Mouse (Mus musculus) gastrocnemius, postnatal 14 days (tissue): ENCODE measurements at regions not wholly inside any gene's neighbourhood (a gene's known extent, or its start where the extent isn't known, plus 50 kb on each side); places are given as distances from the start of the nearest gene placed in this dataset.

Experiments used
- DNase-seq: peaks from one replicate; pipeline ENCODE4 v3.0.0; 2021; ENCODE audit warnings: mixed read lengths
- intact Hi-C: fragments of 180-260 bp; cut with DNase I; formaldehyde crosslinking; loops from one replicate; pipeline ENCODE4 v1.15.1; 2025; ENCODE audit warnings: low total_unique reads

GRCm38 (mm10) chr14:115040091-115040571 is 51.9 kb upstream of the Gpc5 start:
- intact Hi-C loops: no loop called here
- DNase-seq: no peak

DNA sequence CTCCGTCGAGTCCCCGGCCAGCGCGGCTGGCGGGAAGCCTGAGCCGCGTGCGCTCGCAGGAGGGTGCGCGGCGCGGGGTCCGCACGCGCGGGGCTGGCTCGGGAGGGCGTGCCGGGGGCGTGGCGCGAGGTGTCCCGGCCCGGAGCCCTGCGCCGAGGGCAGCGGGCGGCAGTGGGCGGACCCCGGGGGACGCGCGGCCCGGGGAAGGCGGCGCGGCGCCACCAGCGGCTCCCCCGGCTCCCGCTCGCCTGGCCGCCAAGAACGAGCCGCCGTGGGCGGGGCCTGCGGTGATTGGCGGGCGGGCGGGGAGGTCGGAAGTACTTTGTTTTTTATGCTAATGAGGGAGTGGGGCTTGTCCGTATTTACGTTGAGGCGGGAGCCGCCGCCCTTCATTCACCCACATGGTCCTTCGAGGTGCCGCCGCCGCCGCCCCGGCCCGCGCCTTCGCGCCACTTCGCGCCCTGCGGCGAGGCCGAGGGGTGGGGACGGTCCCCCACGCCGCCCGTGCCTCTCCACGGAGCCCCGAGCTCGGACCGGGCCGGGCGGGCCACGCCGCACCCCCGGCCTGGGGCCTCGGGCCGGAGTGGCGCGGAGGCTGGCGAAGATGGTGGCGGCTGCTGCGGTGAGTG is 51.3 kb upstream of the Gpc5 start:
- intact Hi-C loops: no loop called here
- DNase-seq: peak; percentile 83

DNA sequence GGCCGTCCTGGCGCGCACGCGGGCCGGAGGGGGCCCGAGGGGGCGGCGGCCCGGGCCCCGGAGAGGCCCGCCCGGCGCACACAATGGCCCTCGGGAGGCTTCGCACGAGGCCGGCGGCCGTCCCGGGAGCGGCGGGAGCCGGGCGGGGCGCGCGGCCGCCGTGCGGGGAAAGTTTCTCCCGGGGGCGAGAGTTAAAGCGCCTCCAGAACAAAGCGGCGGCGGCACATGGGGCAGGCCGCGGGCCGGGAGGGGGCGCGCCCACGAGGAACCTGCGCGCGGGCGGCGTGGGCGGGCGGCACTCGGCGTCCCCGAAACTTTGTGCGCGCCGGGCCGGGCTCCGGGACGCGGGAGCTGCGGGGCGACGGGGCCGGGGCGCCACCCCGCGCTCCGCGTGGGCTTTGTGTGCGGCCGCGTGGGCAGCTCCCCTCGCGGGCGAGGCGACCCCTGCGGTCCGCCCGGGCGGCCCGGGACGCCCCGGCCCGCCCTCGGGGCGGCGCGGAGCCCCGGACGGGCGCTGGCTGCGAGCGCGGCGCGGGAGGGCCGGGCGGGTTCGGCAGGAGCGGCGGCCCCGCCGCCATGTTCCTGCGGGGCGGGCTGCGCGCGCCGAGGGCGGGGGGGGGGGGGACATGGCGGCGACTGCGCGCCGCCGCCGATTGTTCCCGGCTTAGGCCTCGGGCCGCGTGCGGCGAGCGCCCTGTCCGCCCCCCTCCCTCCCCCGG is 50.5 kb upstream of the Gpc5 start:
- intact Hi-C loops: no loop called here
- peak; percentile 15 for DNase-seq

DNA sequence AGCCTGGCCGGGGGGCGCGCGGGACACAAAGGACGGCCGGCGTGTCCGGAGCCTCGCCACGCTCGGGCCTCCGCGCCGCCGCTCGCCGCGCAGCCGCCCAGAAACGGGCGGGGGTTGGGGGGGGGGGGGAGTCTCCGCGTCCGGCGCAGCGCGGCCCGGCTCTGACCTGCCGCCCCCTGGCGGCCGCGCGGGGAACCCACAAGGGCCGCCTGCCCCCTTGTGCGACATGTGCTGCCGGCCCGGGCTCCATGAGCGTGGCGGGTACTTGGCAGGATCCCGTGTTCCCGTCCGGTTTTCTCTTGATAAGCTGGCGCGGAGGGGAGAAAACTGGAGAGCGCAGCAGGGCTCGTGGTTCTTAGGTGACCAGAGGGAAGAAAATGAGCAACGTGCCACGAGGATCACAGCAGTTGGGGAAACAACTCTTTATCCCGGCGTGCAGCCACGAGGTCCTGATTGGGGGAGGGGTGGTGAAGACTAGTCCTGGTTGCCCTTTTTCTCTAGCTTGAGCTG is 49.9 kb upstream of the Gpc5 start:
- DNase-seq: peak; percentile 89
- intact Hi-C loops: no loop called here
